Comparison of ENCODE assay signal across 10 mouse cellular contexts in the genomic region with DNA sequence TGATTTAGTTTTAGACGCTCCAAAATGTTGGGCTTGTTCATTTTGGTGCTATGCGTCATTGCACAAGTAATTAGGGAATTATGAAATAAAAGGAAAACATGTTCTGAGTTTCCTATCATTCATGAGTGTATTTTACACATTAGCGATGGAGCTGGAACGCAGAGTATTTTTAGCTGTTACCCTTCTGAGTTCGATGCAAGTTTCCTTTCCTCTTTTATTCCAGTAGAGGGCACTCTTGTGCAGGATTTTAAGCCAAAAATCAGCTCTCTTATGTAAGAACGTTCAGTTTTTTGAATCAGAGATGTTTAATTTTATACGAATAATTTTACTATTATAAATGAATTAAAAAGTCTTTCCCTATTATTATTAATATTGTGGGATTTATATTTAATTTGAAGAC.
DNase-seq lines count a peak whose midpoint lies in the region; ATAC-seq and TF ChIP-seq lines count a peak whose summit lies in the region.
"Had no signal": no experiment of that assay in that cellular context is flagged by ENCODE, and none has a peak within 500 bp of the region (broad histone marks: within the 10 kb centered on the region; RNA-seq: fewer than 3 reads in every experiment).

No protein-coding gene starts in this region.

- intact Hi-C loops in left cerebral cortex, postnatal 14 days (cut with DNase I), result loop anchor here (5.0 to 10.0 kb wide), 2 partner anchors 283 to 611 kb away; no protein-coding TSS in a partner anchor

- peaks cover 14% of the 10 kb centered on the region for H3K27me3 ChIP-seq in Patski
- H3K27me3 ChIP-seq: limb, embryonic 13.5 days; stomach, embryonic 15.5 days had no signal

- DNase-seq in embryo, embryonic 10 days (ENCODE audit: low spot score), result peak; percentile 15
- no peak for DNase-seq in embryo, embryonic 9.5 days (ENCODE audit: extremely low spot score)
- peak; percentile 42 to 76 for DNase-seq in left cerebral cortex, postnatal 14 days (ENCODE audit: low spot score in 2 of 2)
- no peak for DNase-seq in left cerebral cortex, adult 11 months (ENCODE audit: low spot score)
- DNase-seq in Patski (ENCODE audit: low read depth, low spot score), result no peak
- DNase-seq in large intestine, adult 2 months (ENCODE audit: low read depth, low spot score), result peak; percentile 8
- DNase-seq in spleen, postnatal 10 days (ENCODE audit: low spot score in 2 of 2), result no peak
- DNase-seq in adrenal gland, postnatal 36 days, result no peak

- POLR2A ChIA-PET in Patski (lab: Charles Lee), result no interaction called here

- in situ Hi-C loops in Patski (cut with MboI; ENCODE audit: low pct_unique_long_range_greater_than_20kb), result no loop called here

- CTCF ChIA-PET in Patski (lab: Charles Lee), result interaction anchor here (1.0 to 2.2 kb wide), 4 partner anchors 9 to 609 kb away, joined by 3 to 15 read pairs (median 6); no protein-coding TSS in a partner anchor

- WGBS in large intestine, adult 2 months, result 13% methylated on average over 7 of the region's 7 CpGs

- ATAC-seq in Patski, result no peak

- TF ChIP-seq CTCF in Patski (IDR thresholded peaks at IDR 0.05), result peak; percentile 52

Comparison
In these comparisons a context has a peak if more than half of its experiments do, and no peak if none do; other contexts are left out.
1. DNase-seq: peak in embryo, embryonic 10 days (single experiment), left cerebral cortex, postnatal 14 days (2 of 2) and large intestine, adult 2 months (single experiment); none in embryo, embryonic 9.5 days (single experiment), left cerebral cortex, adult 11 months (single experiment), Patski (single experiment), spleen, postnatal 10 days (0 of 2) and adrenal gland, postnatal 36 days (0 of 2).